Mouse (Mus musculus) hindbrain, embryonic 16.5 days (tissue): ENCODE results near the gene Sec24a. TPM values are rescaled to one million over a fixed set of nuclear protein-coding genes. Genes with fewer than 3 reads are reported as not detected.

Source experiments
- ATAC-seq: fragments of 200-750 bp; cut with Nextera tagmentation; 2 replicates; pipeline ENCODE4 v1.8.0; 2017; ENCODE audit warnings: moderate TSS enrichment, moderate library complexity
- H3K27ac ChIP-seq: fragments of 300-500 bp; sonication (generic); 2 replicates; pipeline ENCODE4 v1.5.1; 2014; ENCODE audit warnings: low read depth, mild to moderate bottlenecking, control low read depth, low read length, moderate library complexity
- H3K27me3 ChIP-seq: fragments of 300-500 bp; sonication (generic); replicated peaks from 2 replicates; pipeline ENCODE4 v1.6.1; 2014; ENCODE audit warnings: low read length; ENCODE audit not compliant: control insufficient read depth, insufficient read depth
- H3K36me3 ChIP-seq: fragments of 300-500 bp; sonication (generic); 2 replicates; pipeline ENCODE4 v1.6.1; 2014; ENCODE audit warnings: mild to moderate bottlenecking, low read length, moderate library complexity, mixed read lengths; ENCODE audit not compliant: control insufficient read depth, insufficient read depth
- H3K4me1 ChIP-seq: fragments of 300-500 bp; sonication (generic); 2 replicates; pipeline ENCODE4 v1.6.1; 2014; ENCODE audit warnings: low read depth, low read length; ENCODE audit not compliant: control insufficient read depth, insufficient read depth
- H3K4me2 ChIP-seq: fragments of 300-500 bp; sonication (generic); 2 replicates; pipeline ENCODE4 v1.6.1; 2014; ENCODE audit warnings: mild to moderate bottlenecking, low read length, control low read depth, moderate library complexity
- H3K4me3 ChIP-seq: fragments of 300-500 bp; sonication (generic); 2 replicates; pipeline ENCODE4 v1.5.1; 2014; ENCODE audit warnings: mild to moderate bottlenecking, low read length, control low read depth, moderate library complexity
- H3K9ac ChIP-seq: fragments of 300-500 bp; sonication (generic); 2 replicates; pipeline ENCODE4 v1.6.1; 2014; ENCODE audit warnings: low read depth, mild to moderate bottlenecking, control low read depth, low read length, moderate library complexity
- H3K9me3 ChIP-seq: fragments of 300-500 bp; sonication (generic); 2 replicates; pipeline ENCODE4 v1.6.1; 2014; ENCODE audit warnings: mild to moderate bottlenecking, low read length, moderate library complexity; ENCODE audit not compliant: control insufficient read depth
- WGBS: fragments of 180-500 bp; shearing (Covaris S2); extraction: QIAGEN DNeasy Blood & Tissue Kit; methylation state at CpG from one replicate; pipeline ENCODE4 v1.1.7; 2014; 5-methylcytosine and 5-hydroxymethylcytosine counted together
- polyA plus RNA-seq: library from polyadenylated mRNA; unstranded; fragments of >200 nt; fragmentation: Nextera tagmentation; extraction: Ambion mirVana; gene quantifications from 2 replicates; pipeline ENCODE4 v1.2.1, GENCODE M21; 2015

The Sec24a gene
- 12.0 and 15.0 TPM in 2 replicates for polyA plus RNA-seq

DNA sequence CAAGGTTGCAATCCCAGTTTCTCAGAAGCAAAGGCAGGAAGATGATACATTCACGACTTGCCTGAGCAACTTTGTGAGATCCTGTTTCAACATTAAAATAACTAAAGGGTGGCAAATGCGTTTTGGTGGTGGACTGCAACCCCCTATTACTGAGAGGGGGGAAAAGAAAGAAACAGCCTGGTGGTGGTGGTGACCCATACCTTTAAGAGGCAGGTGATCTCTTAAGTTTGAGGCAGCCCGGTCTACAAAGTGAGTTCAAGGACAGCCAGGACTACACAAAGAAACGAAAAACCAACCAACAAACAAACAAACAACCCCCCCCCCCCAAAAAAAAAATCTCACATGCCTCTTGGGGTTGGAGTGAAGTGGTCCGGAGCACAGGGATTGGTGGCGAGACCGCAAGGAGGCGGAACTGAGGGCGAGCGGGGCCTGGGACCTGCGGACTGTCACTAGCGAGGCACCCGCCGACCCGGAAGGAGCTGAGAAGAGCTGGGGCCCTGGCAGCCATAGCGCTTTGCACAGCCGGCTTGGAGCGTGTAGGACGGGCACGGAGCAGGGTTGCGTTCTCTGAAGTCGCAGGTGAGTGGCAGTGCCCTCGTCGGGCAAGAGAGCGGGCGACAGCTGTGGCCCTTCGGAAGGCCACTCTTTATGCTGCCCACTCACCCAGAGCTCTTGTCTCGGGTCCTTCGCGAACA is at the start of gene Sec24a, which contains the start of gene Sar1b:
Gene Sec24a, minus strand, starts transcription at position 422 of the 695 bp plus-strand sequence.
Gene Sar1b, plus strand, starts transcription at position 475 of the 695 bp plus-strand sequence.
- under 1% methylated on average over 29 of the region's 30 CpGs for WGBS
- H3K4me1 ChIP-seq, result peaks cover 16% of the 10 kb centered on the region
- peak within 1 kb of the TSS; percentile 93 for H3K4me3 ChIP-seq
- peak within 1 kb of the TSS; percentile 94 for H3K4me2 ChIP-seq
- no peaks in the 10 kb centered on the region for H3K36me3 ChIP-seq
- H3K9me3 ChIP-seq, result no peaks in the 10 kb centered on the region
- peak within 1 kb of the TSS; percentile 64; the same call in 1 of the 2 replicates for H3K27ac ChIP-seq
- H3K9ac ChIP-seq, result peak within 1 kb of the TSS; percentile 93
- peak; percentile 97 for ATAC-seq
- peaks cover 3% of the 10 kb centered on the region; the same call in 1 of the 2 replicates for H3K27me3 ChIP-seq

DNA sequence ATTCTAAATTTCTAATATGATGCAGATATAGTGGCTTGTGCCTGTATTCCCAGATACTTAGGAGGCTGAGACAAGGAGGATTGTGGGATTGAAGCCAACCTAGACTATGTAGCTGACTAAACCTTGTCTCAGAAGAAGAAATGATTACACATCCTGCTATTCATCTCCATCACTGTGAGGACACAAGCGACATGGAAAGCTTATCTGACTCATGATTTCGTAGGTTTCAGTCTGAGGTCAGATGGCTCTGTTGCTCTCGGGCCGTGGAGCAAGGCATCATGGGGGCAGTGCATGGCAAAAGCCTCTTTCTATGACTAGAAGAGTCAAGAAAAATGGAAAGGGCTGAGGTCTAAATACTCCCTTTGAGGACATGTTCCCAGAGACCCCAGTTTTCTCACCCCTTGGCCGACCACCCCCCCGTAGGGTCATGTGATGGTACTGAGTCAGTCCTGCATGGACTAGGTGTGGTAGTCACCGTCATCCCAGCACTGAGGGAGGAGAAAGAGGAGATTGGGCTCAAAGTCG is 48.6 kb upstream of the Sec24a start:
- no peak overlapping the region for H3K27ac ChIP-seq
- H3K4me1 ChIP-seq, result no peaks in the 10 kb centered on the region
- no peak overlapping the region for H3K9ac ChIP-seq
- H3K4me3 ChIP-seq, result no peak overlapping the region
- H3K4me2 ChIP-seq, result no peak overlapping the region
- peaks cover 2% of the 10 kb centered on the region; the same call in 1 of the 2 replicates for H3K9me3 ChIP-seq
- no peaks in the 10 kb centered on the region for H3K27me3 ChIP-seq
- H3K36me3 ChIP-seq, result peaks cover 3% of the 10 kb centered on the region; the same call in 1 of the 2 replicates
- ATAC-seq, result no peak
- 89% methylated on average over 8 of the region's 8 CpGs for WGBS

DNA sequence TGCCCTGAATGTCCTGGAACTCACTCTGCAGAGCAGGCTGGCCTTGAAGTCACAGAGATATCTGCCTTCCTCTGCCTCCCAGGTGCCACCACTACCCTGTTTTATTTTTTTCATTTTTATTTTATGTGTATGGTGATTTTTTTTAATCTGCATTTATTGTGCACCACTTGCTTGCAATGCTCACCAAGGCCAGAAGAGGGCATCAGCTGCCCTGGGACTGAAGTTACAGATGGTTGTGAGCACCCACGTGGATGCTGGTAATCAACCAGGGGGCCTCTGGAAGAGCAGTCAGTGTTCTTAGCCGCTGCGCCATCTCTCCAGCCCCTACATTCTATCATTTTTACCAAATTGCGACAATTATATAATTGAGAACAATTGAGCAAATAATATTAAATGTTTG is 47.8 kb upstream of the Sec24a start:
- Histone ChIP-seq H3K4me2 (no peak overlapping the region), H3K4me1 (no peaks in the 10 kb centered on the region), H3K36me3 (no peaks in the 10 kb centered on the region), H3K9me3 (peaks cover 2% of the 10 kb centered on the region; the same call in 1 of the 2 replicates), H3K27me3 (no peaks in the 10 kb centered on the region), H3K27ac (no peak overlapping the region), H3K9ac (no peak overlapping the region), H3K4me3 (no peak overlapping the region)
- no peak for ATAC-seq
- WGBS, result 84% methylated on average over 4 of the region's 4 CpGs

DNA sequence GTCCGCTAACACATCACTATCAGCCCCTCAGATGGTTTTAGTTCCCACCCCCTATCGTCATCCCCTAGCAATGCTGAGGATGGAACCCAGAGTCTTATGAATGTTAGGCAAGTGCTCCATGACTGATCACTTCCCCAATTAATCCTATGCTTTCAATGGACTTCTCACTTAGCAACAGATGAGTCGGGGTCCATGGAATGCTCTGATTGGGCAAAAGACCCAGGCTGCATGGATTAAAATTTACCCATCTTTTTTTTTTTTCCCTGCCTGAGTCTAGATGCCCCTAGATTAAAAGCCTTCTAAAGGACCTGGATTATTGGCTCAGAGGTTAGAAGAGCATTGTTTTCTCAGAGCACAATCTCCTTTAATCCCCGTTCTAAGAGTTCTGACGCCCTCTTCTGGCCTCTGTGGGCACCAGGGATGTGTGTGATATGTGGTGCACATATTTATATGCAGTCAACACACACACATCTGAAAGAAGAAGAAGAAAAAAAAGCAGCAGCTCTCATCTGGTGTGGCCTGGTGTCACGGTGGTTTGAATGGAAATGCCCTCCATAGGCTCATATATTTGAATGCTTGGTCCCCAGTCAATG is 46.3 kb upstream of the Sec24a start:
- H3K27ac ChIP-seq, result no peak overlapping the region
- ATAC-seq, result no peak

DNA sequence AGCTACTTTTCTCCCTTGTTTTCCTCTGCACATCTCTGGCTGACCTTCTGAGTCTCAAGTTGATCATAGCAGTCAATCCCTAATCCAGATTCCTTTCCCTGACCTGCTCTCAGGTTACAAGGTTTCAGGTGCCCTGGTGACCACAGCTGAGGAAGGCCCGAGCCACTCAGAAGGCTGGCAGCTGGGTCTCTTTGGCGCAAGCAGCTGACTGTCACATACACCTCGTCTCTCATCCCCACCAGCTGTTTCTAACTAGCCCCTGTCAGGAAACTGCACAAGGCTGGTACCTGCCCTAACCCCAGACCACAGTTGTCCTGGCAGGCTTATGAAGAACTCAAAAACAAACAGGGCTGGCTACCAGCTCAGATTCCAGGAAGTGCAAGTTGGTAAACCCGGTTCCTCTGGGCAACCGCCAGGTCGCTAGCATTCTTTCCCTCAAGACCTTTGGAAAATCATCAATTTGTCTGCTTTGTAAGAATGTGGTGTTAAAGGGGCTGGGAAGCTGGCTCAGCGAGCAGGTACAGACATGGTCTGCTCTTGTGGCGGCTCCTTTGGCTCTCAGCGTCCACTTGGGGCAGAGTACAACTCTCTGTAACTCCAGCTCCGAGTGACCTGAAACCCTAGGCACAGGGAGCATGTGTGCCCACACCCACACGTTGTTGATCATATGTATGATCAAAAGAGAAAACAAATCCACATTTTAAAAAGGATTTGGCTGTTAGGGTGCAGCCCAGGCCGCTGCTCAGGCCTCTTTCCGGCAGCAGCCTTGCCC is 43.9 kb upstream of the Sec24a start:
- Histone ChIP-seq H3K4me2 (no peak overlapping the region), H3K4me1 (no peaks in the 10 kb centered on the region; the same call in 1 of the 2 replicates), H3K27me3 (no peaks in the 10 kb centered on the region), H3K9me3 (peaks cover 2% of the 10 kb centered on the region; the same call in 1 of the 2 replicates), H3K4me3 (no peak overlapping the region), H3K36me3 (no peaks in the 10 kb centered on the region), H3K9ac (no peak overlapping the region), H3K27ac (no peak overlapping the region)
- no peak for ATAC-seq
- 62% methylated on average over 13 of the region's 13 CpGs for WGBS

More for the DNA sequence above, 46.3 kb upstream of the Sec24a start:
- WGBS, result 62% methylated on average over 6 of the region's 6 CpGs
- Histone ChIP-seq H3K4me1 (no peaks in the 10 kb centered on the region; the same call in 1 of the 2 replicates), H3K9me3 (peaks cover 2% of the 10 kb centered on the region; the same call in 1 of the 2 replicates), H3K4me3 (no peak overlapping the region), H3K36me3 (no peaks in the 10 kb centered on the region), H3K27me3 (no peaks in the 10 kb centered on the region), H3K9ac (no peak overlapping the region), H3K4me2 (no peak overlapping the region)

DNA sequence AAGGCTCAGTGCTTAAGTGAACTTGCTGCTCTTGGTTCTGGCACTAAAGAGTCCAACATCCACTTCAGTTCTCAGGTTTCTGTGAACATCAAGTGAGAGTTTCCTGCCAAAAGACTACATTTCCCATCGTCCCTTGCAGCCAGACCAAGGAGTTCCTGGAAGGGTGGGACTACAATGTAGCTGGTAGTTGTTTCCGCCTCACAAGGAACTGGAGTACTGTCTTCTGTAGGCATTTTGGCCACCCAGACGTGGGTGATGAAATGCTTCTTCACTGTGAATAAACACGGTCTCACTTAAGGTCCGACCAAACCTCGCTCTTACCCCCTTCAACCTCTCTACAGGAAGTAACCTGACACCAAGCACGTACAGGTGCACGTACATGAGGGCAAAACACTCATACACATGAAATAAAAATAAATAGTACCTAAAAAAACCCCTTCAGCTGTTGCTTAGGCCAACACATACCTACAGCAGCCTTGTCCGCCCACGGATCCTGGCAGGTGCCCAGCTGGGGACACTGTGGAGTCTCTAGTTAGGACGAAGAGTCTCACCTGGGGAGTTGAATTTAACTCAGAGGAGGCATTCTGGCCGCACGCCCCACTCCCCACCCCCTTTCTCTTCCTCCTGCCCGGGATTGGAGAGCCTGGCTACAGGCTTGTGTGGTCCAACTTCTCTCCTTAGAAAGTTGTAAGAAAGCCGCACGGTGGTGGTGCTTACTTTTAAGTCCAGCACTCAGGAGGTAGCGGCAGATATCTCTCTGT is 42.0 kb upstream of the Sec24a start:
- ATAC-seq, result peak; percentile 90

DNA sequence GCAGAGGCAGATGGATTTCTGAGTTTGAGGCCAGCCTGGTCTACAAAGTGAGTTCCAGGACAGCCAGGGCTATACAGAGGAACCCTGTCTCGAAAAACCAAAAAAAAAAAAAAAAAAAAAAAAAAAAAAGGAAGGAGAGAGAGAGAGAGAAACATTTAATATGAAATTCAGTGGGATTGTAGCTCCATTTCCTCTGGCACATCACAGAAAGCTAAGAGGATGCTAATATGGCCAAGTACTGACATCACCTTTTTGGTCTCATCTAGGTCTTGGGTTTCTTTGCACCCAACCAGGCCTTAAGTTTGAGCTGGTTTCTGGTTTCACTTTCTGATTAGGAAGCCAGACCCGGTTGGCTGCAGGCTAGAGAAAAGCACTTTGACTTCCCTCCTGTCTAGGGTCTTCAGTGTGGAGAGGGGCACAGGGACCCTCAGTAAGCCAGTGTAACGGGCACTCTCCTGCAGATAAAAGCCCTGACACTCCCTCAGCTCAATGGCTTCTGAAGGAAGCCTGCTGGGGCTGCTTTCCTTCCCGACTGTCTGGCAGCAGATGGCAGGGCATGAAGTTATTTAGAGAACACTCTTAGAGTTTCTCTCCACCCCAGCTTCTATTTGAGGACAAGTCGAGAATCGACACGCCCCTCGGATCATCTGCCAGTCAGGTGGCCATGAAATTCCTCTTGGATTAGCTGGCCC is 37.3 kb upstream of the Sec24a start:
- ATAC-seq, result no peak
- H3K4me1 ChIP-seq, result no peaks in the 10 kb centered on the region; the same call in 1 of the 2 replicates

More for the DNA sequence above, 42.0 kb upstream of the Sec24a start:
- no peaks in the 10 kb centered on the region; the same call in 1 of the 2 replicates for H3K4me1 ChIP-seq
- 15% methylated on average over 17 of the region's 17 CpGs for WGBS
- H3K36me3 ChIP-seq, result no peaks in the 10 kb centered on the region
- H3K27ac ChIP-seq, result peak overlapping the region; percentile 69
- H3K9me3 ChIP-seq, result no peaks in the 10 kb centered on the region
- H3K9ac ChIP-seq, result peak overlapping the region; percentile 61
- H3K4me3 ChIP-seq, result peak overlapping the region; percentile 48
- H3K4me2 ChIP-seq, result peak overlapping the region; percentile 75
- H3K27me3 ChIP-seq, result no peaks in the 10 kb centered on the region

DNA sequence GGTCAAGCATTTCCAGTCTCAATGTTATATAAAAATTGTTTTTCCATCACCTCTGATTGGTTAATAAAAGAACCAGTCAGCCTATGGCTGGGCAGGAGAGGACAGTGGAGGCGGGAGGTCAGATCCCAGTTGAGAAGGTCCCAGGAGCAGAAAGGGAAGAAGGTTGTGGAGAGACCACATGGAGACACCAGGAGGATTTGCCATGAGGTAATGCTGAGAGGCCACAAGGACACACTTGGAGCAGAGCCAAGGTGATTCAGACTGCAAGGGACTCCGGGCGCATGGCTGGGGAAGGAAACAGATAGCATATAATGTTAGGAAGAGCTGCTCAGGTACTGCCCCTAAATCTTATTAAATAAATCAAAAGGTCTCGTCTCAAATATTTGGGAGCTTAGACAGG is 32.8 kb upstream of the Sec24a start:
- Histone ChIP-seq H3K4me3 (no peak overlapping the region), H3K9ac (no peak overlapping the region), H3K9me3 (no peaks in the 10 kb centered on the region), H3K4me2 (no peak overlapping the region), H3K4me1 (no peaks in the 10 kb centered on the region), H3K27ac (no peak overlapping the region), H3K36me3 (peaks cover 9% of the 10 kb centered on the region), H3K27me3 (no peaks in the 10 kb centered on the region)
- 85% methylated on average over 4 of the region's 4 CpGs for WGBS
- no peak for ATAC-seq

More for the DNA sequence above, 37.3 kb upstream of the Sec24a start:
- H3K27me3 ChIP-seq, result no peaks in the 10 kb centered on the region
- H3K9ac ChIP-seq, result no peak overlapping the region
- no peak overlapping the region for H3K27ac ChIP-seq
- 44% methylated on average over 7 of the region's 8 CpGs for WGBS
- no peak overlapping the region for H3K4me2 ChIP-seq
- H3K4me3 ChIP-seq, result no peak overlapping the region
- no peaks in the 10 kb centered on the region for H3K36me3 ChIP-seq
- no peaks in the 10 kb centered on the region for H3K9me3 ChIP-seq
